Mouse (Mus musculus) hindbrain, embryonic 11.5 days (tissue): ENCODE data around the gene Gatad2b. TPM values are rescaled to one million over a fixed set of nuclear protein-coding genes. Genes with fewer than 3 reads are reported as not detected.

ENCODE experiments used
- ATAC-seq: fragments of 200-750 bp; cut with Nextera tagmentation; 2 replicates; pipeline ENCODE4 v1.8.0; 2017; ENCODE audit warnings: mild to moderate bottlenecking, moderate TSS enrichment, moderate library complexity; ENCODE audit not compliant: low FRiP score
- DNase-seq: peaks from one replicate; pipeline ENCODE4 v3.0.0-alpha.2; 2015; ENCODE audit warnings: low spot score
- H3K27ac ChIP-seq: fragments of 300-500 bp; sonication (generic); 2 replicates; pipeline ENCODE4 v1.5.1; 2014; ENCODE audit warnings: mild to moderate bottlenecking, low read depth, low read length
- H3K27me3 ChIP-seq: fragments of 300-500 bp; sonication (generic); 2 replicates; pipeline ENCODE4 v1.6.1; 2014; ENCODE audit warnings: mild to moderate bottlenecking, low read length, moderate library complexity, mixed read lengths; ENCODE audit not compliant: control insufficient read depth, insufficient read depth
- H3K36me3 ChIP-seq: fragments of 300-500 bp; sonication (generic); 2 replicates; pipeline ENCODE4 v1.6.1; 2014; ENCODE audit warnings: mild to moderate bottlenecking, low read length, moderate library complexity, mixed read lengths; ENCODE audit not compliant: control insufficient read depth, insufficient read depth
- H3K4me1 ChIP-seq: fragments of 300-500 bp; sonication (generic); replicated peaks from 2 replicates; pipeline ENCODE4 v1.6.1; 2014; ENCODE audit warnings: low read length, mixed read lengths; ENCODE audit not compliant: control insufficient read depth, insufficient read depth
- H3K4me2 ChIP-seq: fragments of 300-500 bp; sonication (generic); replicated peaks from 2 replicates; pipeline ENCODE4 v1.6.1; 2014; ENCODE audit warnings: mild to moderate bottlenecking, low read depth, low read length
- H3K4me3 ChIP-seq: fragments of 300-500 bp; sonication (generic); 2 replicates; pipeline ENCODE4 v1.5.1; 2014; ENCODE audit warnings: low read depth, low read length
- H3K9ac ChIP-seq: fragments of 300-500 bp; sonication (generic); 2 replicates; pipeline ENCODE4 v1.6.1; 2014; ENCODE audit warnings: low read depth, low read length
- H3K9me3 ChIP-seq: fragments of 300-500 bp; sonication (generic); 2 replicates; pipeline ENCODE4 v1.6.1; 2016; ENCODE audit warnings: low read length; ENCODE audit not compliant: control insufficient read depth
- WGBS: fragments of 180-500 bp; shearing (Covaris S2); extraction: QIAGEN DNeasy Blood & Tissue Kit; methylation state at CpG from one replicate; pipeline ENCODE4 v1.1.7; 2014; 5-methylcytosine and 5-hydroxymethylcytosine counted together
- polyA plus RNA-seq: library from polyadenylated mRNA; unstranded; fragments of >200 nt; fragmentation: Nextera tagmentation; extraction: Ambion mirVana; gene quantifications from 2 replicates; pipeline ENCODE4 v1.2.1, GENCODE M21; 2014

The Gatad2b gene
- polyA plus RNA-seq, 1 experiment from 2014 or later = 26.0 TPM

DNA sequence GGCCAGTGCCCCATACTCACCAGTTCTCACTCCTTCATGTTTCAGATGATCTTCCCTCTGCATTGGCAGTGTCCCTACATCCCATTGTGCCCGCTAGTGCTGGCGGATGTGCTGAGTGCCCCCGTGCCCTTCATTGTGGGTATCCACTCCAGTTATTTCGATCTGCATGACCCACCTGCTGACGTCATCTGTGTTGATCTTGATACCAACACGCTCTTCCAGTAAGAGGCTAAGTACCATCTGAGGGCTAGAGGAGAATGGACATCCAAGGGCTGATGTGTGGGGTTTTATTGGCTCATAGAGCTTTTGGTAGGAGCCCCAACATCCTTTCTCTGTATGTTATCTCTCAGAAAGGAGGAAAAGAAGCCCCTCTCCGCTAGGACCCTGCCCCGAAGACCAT lies 22.2 kb upstream of the Gatad2b start:
- 98% methylated on average over 8 of the region's 8 CpGs for WGBS
- H3K27me3 ChIP-seq = no peaks in the 10 kb centered on the region
- no peak overlapping the region for H3K4me3 ChIP-seq
- H3K9ac ChIP-seq = no peak overlapping the region
- no peaks in the 10 kb centered on the region for H3K36me3 ChIP-seq
- no peaks in the 10 kb centered on the region for H3K4me1 ChIP-seq
- no peaks in the 10 kb centered on the region for H3K9me3 ChIP-seq
- no peak overlapping the region for H3K4me2 ChIP-seq
- no peak overlapping the region for H3K27ac ChIP-seq
- ATAC-seq = no peak
- DNase-seq = no peak

DNA sequence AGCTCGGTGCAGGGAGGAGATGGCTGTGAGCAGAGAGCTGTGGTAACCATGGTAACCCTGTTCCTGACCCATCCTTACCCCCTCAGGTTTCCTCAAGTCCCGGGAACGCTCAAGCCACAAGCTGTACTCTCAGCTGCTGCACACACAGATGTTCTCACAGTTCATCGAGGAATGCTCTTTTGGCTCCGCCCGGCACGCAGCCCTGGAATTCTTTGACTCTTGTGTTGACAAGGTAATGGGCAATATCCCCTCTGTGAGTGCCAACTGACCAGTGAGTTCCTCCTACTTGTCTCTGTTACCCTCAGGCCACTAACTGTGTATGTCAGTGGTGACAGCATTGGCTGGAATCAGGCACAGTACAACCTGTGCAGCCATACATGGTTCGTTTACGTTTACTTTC lies 20.8 kb upstream of the Gatad2b start:
- no peak overlapping the region for H3K9ac ChIP-seq
- ATAC-seq (no peak), DNase-seq (no peak)
- H3K9me3 ChIP-seq = no peaks in the 10 kb centered on the region
- 71% methylated on average over 9 of the region's 9 CpGs for WGBS
- H3K27me3 ChIP-seq = no peaks in the 10 kb centered on the region
- H3K4me1 ChIP-seq = no peaks in the 10 kb centered on the region
- no peak overlapping the region for H3K4me2 ChIP-seq
- no peaks in the 10 kb centered on the region for H3K36me3 ChIP-seq
- H3K4me3 ChIP-seq = no peak overlapping the region
- H3K27ac ChIP-seq = no peak overlapping the region

DNA sequence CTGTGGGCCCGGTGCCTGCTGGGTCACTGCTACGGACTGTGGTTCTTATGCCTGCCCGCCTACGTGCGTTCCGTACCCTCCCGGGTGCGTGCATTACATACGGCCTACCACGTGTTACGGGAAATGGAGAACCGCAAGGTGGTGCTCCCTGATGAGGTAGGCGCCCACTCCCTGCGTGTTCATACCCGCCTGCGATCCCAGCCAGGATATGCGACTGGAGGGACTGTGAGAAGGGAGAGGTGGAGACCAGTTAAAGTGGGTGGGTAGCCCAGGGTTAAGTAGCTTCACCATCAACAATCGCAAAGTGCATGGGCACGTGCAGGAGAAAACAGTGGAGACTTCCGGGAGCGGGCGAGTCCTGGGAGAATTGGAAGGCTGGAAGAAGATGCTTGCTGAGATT lies 19.1 kb upstream of the Gatad2b start:
- no peak overlapping the region for H3K4me3 ChIP-seq
- ATAC-seq (no peak), DNase-seq (no peak)
- no peak overlapping the region for H3K4me2 ChIP-seq
- no peaks in the 10 kb centered on the region for H3K9me3 ChIP-seq
- H3K27ac ChIP-seq = no peak overlapping the region
- no peak overlapping the region for H3K9ac ChIP-seq
- H3K27me3 ChIP-seq = no peaks in the 10 kb centered on the region
- WGBS = 93% methylated on average over 22 of the region's 22 CpGs
- no peaks in the 10 kb centered on the region for H3K4me1 ChIP-seq
- H3K36me3 ChIP-seq = no peaks in the 10 kb centered on the region

DNA sequence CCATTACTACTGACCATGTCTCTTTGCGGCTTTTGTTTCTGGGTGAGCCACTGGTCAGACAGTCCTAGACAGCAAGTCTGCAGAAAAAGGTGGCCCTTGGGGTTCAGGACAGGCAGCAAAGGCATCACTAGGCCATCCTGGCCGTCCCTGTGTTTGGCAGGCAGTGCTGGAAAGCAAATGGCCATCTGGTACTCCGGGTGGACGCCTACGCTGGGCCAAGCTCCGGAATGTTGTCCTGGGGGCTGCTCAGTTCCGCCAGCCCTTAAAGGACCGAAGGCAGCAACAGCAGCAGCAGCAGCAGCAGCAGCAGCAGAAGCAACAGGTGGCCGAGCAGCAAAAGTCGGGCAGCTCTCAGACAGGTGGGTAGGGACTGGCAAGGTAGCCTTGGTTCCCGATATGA lies 17.7 kb upstream of the Gatad2b start:
- no peaks in the 10 kb centered on the region for H3K4me1 ChIP-seq
- H3K9ac ChIP-seq = no peak overlapping the region
- H3K4me2 ChIP-seq = no peak overlapping the region
- ATAC-seq (no peak), DNase-seq (no peak)
- H3K27me3 ChIP-seq = no peaks in the 10 kb centered on the region
- H3K36me3 ChIP-seq = 0 out of 2 replicates have a peak, but pooled peaks cover 2% of the 10 kb centered on the region
- H3K27ac ChIP-seq = no peak overlapping the region
- no peaks in the 10 kb centered on the region for H3K9me3 ChIP-seq
- WGBS = 95% methylated on average over 11 of the region's 11 CpGs
- H3K4me3 ChIP-seq = no peak overlapping the region

DNA sequence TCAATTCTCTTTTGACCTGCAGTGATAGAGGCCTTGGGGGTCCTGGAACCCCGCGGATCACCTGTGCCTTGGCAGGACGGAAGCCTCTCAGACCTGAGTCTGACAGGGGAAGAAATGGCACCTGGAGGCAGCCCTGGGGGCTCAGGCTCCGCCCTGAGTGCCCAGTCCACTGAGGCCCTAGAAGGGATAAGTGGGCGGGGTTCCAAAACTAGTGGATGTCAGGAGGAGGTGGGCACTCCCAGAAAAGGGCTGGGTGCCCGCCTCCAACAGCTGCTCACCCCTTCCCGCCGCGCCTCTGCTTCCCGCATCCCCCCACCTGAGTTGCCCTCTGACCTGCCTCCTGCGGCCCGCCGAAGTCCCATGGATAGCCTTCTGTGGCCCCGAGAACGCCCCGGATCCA lies 16.1 kb upstream of the Gatad2b start:
- Histone ChIP-seq H3K4me1 (no peaks in the 10 kb centered on the region), H3K9ac (no peak overlapping the region), H3K4me2 (no peak overlapping the region), H3K27me3 (no peaks in the 10 kb centered on the region), H3K4me3 (no peak overlapping the region), H3K9me3 (no peaks in the 10 kb centered on the region), H3K27ac (no peak overlapping the region), H3K36me3 (0 out of 2 replicates have a peak, but pooled peaks cover 2% of the 10 kb centered on the region)
- no peak for ATAC-seq
- DNase-seq = no peak
- 37% methylated on average over 16 of the region's 16 CpGs for WGBS

DNA sequence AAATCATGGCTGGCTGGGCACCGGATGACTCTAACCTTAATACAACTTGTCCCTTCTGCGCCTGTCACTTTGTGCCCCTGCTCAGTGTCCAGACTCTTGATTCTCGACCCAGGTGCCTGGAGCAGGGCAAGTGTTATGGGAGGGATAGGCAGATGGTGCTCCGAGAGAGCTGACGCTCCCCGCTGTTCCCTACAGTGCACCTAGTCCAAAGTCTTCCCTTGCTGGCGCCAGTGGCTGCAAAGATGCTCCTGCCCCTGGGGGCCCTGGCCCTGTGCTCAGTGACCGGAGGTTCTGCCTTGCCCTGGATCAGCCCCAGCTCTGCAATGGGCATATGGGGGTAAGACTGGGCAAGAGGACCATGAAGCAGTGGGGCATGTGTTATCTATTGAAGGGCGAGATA lies 15.2 kb upstream of the Gatad2b start:
- no peaks in the 10 kb centered on the region for H3K4me1 ChIP-seq
- WGBS = 90% methylated on average over 9 of the region's 9 CpGs

DNA sequence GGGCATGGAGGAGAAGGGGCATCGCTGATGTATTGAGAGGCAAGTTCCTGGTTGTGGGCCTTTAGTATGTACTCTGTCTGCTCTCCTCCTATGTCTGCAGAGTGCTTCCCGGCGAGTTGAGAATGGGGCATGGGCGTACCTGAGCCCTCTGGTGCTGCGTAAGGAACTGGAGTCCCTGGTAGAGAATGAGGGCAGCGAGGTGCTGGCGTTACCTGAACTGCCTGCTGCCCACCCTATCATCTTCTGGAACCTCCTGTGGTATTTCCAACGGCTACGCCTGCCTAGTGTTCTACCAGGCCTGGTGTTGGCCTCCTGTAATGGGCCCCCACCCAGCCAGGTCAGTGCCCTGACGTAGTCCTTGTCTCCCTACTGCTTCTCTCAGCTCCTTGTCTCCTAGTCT lies 14.8 kb upstream of the Gatad2b start:
- H3K4me1 ChIP-seq = no peaks in the 10 kb centered on the region
- no peak overlapping the region for H3K27ac ChIP-seq
- H3K4me2 ChIP-seq = no peak overlapping the region
- H3K9me3 ChIP-seq = no peaks in the 10 kb centered on the region
- H3K27me3 ChIP-seq = no peaks in the 10 kb centered on the region
- ATAC-seq (no peak), DNase-seq (no peak)
- WGBS = 97% methylated on average over 10 of the region's 10 CpGs
- no peak overlapping the region for H3K9ac ChIP-seq
- H3K4me3 ChIP-seq = no peak overlapping the region
- 0 out of 2 replicates have a peak, but pooled peaks cover 2% of the 10 kb centered on the region for H3K36me3 ChIP-seq

More for the DNA sequence above, 15.2 kb upstream of the Gatad2b start:
- no peak overlapping the region for H3K4me3 ChIP-seq
- no peaks in the 10 kb centered on the region for H3K27me3 ChIP-seq
- no peaks in the 10 kb centered on the region for H3K9me3 ChIP-seq
- ATAC-seq (no peak), DNase-seq (no peak)
- no peak overlapping the region for H3K4me2 ChIP-seq
- H3K27ac ChIP-seq = no peak overlapping the region
- no peak overlapping the region for H3K9ac ChIP-seq
- H3K36me3 ChIP-seq = 0 out of 2 replicates have a peak, but pooled peaks cover 2% of the 10 kb centered on the region

DNA sequence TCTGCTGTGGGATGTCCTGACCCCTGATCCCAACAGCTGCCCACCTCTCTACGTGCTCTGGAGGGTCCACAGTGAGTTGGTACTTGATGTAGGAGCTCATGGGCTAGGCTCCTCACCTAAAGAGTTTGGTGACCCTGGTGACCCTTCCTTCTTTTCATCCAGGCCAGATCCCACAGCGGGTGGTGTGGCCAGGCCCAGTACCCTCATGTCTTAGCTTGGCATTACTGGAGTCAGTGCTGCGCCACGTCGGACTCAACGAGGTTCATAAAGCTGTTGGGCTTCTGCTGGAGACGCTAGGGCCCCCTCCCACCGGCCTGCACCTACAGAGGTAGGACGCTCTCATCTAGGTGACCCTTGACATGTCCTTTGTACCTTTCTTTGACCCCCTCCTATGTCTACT lies 13.8 kb upstream of the Gatad2b start:
- no peak overlapping the region for H3K9ac ChIP-seq
- no peaks in the 10 kb centered on the region for H3K9me3 ChIP-seq
- H3K4me3 ChIP-seq = no peak overlapping the region
- no peak for DNase-seq
- no peaks in the 10 kb centered on the region for H3K27me3 ChIP-seq
- 91% methylated on average over 9 of the region's 9 CpGs for WGBS
- H3K4me2 ChIP-seq = no peak overlapping the region
- H3K36me3 ChIP-seq = 0 out of 2 replicates have a peak, but pooled peaks cover 2% of the 10 kb centered on the region
- no peaks in the 10 kb centered on the region for H3K4me1 ChIP-seq
- no peak overlapping the region for H3K27ac ChIP-seq
- no peak for ATAC-seq

DNA sequence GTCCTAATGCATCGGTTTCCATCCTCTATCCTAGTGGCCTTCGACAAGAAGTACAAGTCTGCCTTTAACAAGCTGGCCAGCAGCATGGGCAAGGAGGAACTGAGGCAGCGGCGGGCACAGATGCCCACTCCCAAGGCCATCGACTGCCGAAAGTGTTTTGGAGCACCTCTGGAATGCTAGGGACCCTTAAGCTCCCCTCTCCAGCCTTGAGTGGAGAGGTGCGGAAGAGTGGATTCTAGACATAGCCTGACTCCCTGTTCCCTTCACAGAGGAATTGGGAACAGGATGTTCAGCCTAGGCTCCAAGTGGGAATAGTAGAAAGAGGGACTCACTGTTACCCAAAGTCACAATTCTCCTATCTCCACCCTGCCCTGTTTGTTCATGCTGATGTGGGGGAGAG lies 13.2 kb upstream of the Gatad2b start:
- H3K9ac ChIP-seq = no peak overlapping the region
- no peaks in the 10 kb centered on the region for H3K4me1 ChIP-seq
- no peaks in the 10 kb centered on the region for H3K9me3 ChIP-seq
- ATAC-seq = no peak
- no peak overlapping the region for H3K4me3 ChIP-seq
- H3K27ac ChIP-seq = no peak overlapping the region
- WGBS = 91% methylated on average over 7 of the region's 7 CpGs
- H3K36me3 ChIP-seq = 0 out of 2 replicates have a peak, but pooled peaks cover 2% of the 10 kb centered on the region
- no peaks in the 10 kb centered on the region for H3K27me3 ChIP-seq
- DNase-seq = no peak
- H3K4me2 ChIP-seq = no peak overlapping the region
